Mouse (Mus musculus) lung, postnatal 25 days (tissue): ENCODE measurements around the gene Nell2.

Source experiments
- DNase-seq: peaks from one replicate; pipeline ENCODE4 v3.0.0; 2022; ENCODE audit warnings: low spot score

The Nell2 gene

GRCm38 (mm10) chr15:95334323-95335296, 193.7 kb downstream of the Nell2 start:
- DNase-seq = no peak

GRCm38 (mm10) chr15:95333229-95333628, 195.1 kb downstream of the Nell2 start:
- no peak for DNase-seq

- DNase-seq = no peak
These were observed 197.4 kb downstream of the Nell2 start for GRCm38 (mm10) chr15:95330926-95331325.

- no peak for DNase-seq
These were observed 205.6 kb downstream of the Nell2 start for GRCm38 (mm10) chr15:95322744-95323143.

GRCm38 (mm10) chr15:95316626-95317025, 211.7 kb downstream of the Nell2 start:
- no peak for DNase-seq

DNA sequence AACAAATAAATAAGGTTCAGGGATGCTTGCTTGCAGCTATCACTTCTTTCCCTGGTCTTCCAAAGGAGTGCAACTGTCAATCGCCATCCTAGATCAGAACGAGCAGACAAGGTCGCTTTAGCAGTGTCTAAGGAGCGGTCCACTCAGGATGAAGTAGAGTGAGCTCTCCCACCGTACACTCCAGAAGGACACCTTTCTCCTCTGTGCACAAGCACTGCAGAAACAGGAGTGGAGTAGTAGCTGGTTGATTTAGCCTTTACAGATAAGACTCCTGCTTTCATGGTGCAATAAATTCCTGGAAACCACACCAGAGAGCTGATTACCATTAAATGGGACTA, 213.6 kb downstream of the Nell2 start:
- no peak for DNase-seq

- DNase-seq = no peak
These were observed 214.1 kb downstream of the Nell2 start for GRCm38 (mm10) chr15:95314121-95314807.

DNA sequence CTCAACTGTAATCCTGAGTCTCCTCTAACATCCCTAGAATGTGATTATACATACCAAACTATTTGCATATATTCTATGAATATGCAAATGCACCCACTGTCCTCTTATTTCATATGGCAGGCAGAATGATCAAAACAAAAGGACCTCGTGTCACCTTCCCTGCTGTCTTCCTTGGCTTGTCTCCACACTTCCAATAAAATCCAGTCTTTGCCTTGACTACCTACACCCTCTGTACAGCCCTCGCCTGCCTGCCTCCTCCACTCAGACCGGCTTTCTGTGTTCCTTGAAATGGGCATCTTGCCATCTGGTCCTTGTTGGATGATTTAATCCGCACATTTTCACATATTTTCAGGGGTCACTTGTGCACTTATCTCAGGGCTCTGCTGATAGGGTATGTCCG, 215.1 kb downstream of the Nell2 start:
- no peak for DNase-seq

- DNase-seq = no peak
These were observed 224.3 kb downstream of the Nell2 start for GRCm38 (mm10) chr15:95304102-95304501.

DNA sequence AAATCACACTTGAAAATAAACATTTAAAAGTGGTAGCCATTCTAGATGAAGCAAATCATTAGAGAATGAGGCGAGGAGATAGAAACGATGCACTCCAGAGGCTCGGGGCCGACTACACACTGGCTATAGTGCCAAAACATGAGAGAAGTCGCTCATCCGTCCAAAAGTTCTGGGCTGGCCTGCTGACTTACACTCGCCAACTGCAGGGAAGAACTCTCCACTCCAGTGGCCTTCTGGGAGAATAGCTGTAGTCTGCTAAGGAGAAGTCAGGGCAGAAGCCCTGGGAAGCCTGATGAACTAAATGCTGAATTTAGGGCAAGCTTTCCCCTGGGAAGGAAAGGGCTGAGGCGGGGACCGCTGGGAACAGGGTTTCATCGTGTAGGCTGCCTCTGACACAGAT, 231.8 kb downstream of the Nell2 start:
- DNase-seq = no peak

GRCm38 (mm10) chr15:95289047-95289446, 239.3 kb downstream of the Nell2 start:
- DNase-seq = no peak

DNA sequence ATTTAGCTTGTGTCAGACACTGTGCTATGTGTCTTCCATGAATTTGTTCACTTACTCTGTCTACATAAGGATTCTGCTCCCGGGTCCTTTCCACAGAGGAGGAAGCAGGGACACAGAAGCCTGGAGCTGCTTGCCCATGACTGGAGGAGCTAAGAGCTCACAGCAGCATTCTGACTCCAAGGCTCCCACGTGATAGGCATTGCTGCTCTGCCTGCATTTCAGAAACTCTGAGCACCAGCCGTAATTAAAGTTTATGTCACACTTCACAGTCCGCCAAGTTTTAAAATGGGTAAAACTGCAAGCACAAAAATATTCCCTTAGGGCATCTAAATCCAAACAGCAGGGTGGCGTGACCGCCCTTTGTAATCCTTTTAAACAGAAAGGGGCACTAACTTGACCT, 243.2 kb downstream of the Nell2 start:
- no peak for DNase-seq

GRCm38 (mm10) chr15:95280986-95281385, 247.4 kb downstream of the Nell2 start:
- no peak for DNase-seq

DNA sequence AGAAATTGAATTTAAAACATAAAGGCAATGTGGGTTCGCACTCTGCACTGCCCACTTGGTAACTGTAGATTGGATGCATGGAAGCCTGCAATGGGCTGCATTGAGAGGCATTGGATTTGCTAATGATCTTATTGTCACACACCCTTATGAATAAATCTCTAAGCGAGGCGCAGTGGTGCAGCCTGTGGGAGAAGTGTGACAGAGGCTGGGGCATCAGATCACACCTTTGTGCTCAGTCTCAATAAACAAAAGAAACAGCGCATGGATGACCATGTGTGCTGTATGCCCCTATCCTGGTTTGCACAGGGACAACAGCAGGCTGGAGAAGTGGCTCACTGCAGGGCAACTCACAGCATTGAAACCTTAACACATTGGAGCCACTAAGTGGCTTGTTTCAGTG, 250.4 kb downstream of the Nell2 start:
- DNase-seq = no peak

DNA sequence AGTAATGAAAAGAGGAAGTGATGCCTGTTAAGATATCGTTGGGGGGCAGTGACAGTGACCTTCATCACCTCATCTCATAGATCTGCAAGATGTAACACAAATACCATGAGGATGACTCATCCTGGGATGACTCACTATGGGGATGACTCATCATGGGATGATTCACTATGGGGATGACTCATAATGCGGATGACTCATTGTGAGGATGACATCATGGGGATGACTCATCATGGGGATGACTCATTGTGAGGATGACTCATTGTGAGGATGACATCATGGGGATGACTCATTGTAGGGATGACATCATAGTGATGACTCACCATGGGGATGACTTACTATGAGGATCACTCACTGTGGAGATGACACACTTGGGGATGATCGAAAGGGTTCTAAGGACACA, 251.8 kb downstream of the Nell2 start:
- DNase-seq = no peak

DNA sequence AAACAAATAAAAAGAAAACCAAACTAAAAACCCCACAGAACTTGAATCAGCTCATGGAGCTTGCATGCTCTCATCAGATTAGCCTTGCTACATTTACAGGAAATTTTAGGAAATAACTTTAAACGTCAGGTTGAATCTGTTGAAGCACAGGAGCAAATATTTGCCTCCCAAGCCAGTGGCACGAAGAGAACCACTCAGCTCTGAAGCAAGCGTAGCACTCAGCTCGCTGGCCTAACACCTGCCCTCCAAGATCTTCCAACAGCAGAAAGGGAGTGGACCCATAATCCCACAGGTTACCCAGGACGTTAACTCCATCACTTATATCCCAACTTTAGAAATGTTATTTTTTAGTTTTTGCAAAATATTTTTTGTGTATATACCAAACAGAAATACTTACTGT, 252.8 kb downstream of the Nell2 start:
- DNase-seq = no peak

GRCm38 (mm10) chr15:95273236-95273635, 255.1 kb downstream of the Nell2 start:
- DNase-seq = no peak

DNA sequence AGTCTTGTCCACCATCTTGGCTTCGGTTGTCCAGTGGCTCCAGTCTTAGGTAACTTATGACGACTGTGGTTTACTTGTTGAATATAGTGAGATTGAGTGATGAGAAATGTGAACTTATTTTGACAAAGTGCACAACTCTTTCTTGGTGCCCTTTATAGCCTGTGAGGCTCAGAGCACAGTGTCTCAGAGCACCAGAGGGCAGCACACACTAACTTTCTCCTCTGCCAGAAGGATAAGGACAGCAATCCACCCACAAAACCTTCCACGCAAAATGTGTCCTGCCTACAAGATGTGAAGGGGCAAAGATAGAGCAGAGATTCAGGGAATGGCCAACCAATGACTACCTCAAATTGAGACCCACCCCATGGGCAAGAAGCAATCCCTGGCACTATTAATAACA, 256.2 kb downstream of the Nell2 start:
- no peak for DNase-seq

GRCm38 (mm10) chr15:95259671-95260450, 268.5 kb downstream of the Nell2 start:
- DNase-seq = no peak

DNA sequence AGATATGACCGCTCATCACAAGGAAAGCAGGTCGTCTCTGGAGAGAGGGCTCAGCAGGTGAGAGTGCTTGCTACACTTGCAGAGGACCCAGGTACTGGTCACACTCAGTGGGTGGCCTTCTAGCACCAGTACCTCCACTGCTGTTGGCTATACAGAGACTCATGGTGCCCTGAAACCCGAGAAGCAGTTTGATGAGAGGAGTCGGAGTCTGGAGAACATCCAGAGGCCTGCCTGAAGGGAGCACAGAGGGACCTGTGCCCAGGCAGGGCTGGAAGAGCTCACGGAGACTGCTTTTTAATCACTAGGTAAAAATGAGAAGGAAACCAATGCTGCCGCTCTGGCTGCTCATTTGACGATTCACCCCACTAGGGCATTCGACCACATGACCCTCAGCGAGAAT, 271.2 kb downstream of the Nell2 start:
- no peak for DNase-seq

DNA sequence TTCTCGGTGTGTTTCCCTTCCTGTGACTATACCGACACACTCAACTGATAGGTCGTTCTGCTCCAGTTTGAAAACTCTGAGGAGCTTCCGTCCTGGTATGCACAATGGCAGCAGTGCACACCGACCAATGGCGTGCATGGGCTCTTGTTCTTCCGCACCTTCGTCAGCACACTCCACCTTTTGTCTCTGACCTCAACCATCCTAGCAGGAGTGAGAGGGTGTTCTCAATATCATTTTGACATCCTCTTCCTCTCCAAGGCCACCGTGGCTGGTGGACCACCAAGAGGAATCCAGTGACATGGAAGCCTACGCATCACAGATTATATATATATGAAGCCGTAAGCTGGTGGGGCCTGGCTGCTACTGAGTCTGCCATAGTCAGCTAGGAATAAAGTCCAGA, 282.8 kb downstream of the Nell2 start:
- DNase-seq = no peak

GRCm38 (mm10) chr15:95243876-95244275, 284.5 kb downstream of the Nell2 start:
- DNase-seq = no peak

GRCm38 (mm10) chr15:95241161-95241560, 287.2 kb downstream of the Nell2 start:
- no peak for DNase-seq
